Mouse (Mus musculus): ENCODE measurements around the gene Mgrn1.

Gene Mgrn1

DNA sequence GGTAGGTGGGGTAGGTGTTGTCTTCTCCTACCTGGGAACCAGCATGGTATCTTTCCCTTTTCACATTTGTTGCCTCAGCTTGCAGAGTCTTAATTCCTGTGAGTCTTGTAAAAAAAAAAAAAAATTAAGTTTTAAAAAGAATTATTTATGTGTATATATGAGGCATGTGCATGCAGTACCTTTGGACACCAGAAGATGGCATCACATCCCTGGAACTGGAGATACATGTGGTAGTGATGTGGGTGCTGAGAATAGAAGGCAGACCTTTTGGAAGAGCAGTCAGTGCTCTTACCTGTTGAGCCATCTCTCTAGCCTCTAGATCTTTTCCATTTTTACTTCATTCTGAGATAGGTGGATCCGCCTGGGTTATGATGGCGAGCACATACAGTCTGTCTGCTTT lies 23.7 kb downstream of the Mgrn1 start:
- DNase-seq: no peak

DNA sequence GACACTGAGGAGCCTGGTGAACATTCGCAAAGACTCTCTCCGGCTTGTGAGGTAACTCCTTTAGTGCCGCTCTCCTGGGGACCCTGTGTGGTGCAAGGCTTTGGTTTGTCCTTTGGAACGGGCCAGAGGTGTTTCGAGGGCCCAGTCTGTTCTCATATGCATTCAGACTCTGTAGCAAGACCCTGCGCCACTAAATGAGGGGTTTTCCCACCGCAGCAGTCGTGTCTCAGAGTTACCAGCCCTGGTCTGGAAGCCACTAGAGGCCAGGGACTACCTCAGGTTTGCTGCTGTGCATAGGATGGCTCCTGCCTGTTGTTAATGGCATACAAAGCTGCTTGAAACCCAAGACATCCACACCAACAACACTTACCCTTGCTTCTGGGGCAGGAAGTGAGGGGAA lies 24.7 kb downstream of the Mgrn1 start:
- no peak for DNase-seq

GRCm38 (mm10) chr16:4912074-4912648 lies 26.1 kb downstream of the Mgrn1 start:
- DNase-seq: no peak

- DNase-seq: peak in 1 of 2 experiments; percentile 30
These were observed 27.1 kb downstream of the Mgrn1 start for GRCm38 (mm10) chr16:4912907-4913782.

- DNase-seq: peak; percentile 90 to 93
These were observed 28.0 kb downstream of the Mgrn1 start for GRCm38 (mm10) chr16:4913783-4914735.

GRCm38 (mm10) chr16:4915931-4916330 lies 29.9 kb downstream of the Mgrn1 start:
- DNase-seq: no peak

DNA sequence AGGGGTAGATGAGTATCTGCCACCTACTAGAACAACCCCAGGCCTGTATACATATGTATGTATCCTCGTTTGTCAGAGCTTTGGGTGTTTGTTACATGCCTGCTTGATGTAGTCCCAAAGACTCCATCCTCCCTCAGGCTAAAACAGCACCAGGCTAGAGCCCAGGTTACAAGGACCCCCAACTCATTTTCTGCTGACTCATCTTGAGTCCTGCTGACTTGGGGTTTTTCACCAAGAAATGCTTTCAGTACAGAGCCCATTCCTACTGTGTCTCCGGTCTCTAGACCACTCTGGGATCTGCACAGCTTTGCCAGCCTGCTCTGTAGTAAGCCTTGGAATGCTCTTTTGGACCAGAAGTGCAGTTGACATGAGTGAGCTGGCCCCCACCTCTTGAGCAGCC lies 30.6 kb downstream of the Mgrn1 start:
- DNase-seq: no peak

DNA sequence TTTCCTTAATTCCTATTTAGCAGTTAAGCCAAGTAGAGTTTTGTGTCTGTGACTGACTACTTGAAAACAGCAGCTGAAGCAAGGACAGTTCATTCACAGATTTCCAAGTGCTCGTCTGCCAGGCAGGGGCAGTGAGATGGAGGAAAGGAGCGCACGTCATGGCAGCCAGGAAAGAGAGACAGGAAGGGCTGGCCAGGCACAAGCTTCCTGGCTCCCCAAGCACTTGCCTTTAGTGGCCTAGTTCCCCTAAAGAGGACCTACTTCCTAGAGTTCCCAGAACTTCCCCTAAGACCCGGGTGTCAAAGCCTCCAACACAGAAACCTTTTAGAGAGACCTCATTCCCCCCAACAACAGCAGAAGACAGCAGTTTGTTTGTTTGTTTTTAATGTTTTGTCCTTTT lies 34.5 kb downstream of the Mgrn1 start:
- DNase-seq: peak in 1 of 2 experiments; percentile 32

DNA sequence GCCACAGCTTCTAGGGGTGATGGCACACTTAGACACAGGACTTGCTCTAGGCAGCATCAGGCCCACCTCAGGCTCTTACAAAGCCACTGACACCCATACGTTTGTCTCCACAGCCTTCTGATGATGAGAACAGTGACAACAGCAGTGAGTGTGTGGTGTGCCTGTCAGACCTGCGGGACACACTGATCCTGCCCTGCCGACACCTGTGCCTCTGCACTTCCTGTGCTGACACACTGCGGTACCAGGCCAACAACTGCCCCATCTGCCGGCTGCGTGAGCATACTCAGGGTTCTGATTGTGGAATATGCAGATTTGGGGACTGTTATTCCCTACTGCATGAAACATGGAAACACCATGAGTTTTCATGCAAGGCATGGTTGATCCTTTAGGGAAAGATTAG lies 36.4 kb downstream of the Mgrn1 start:
- DNase-seq: no peak

DNA sequence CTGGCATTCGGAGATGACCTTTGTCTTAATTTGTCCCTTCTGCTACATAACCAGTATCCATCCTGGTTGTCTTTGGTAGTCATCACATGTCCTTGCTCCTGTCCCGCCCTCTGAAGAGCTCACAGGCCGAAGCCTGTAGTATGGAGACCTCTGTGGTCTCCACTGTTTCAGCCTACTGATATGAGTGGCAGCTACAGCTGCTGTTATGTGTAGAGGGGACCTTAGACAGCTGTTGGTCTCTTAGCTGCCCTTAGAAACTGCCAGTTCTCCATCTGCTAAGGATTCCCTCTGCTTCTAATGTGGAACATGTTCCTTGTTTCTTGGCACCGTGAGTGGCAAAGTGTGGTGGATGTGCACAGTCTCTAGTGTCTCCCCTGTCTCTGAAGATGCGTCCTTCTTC lies 37.9 kb downstream of the Mgrn1 start:
- no peak for DNase-seq

DNA sequence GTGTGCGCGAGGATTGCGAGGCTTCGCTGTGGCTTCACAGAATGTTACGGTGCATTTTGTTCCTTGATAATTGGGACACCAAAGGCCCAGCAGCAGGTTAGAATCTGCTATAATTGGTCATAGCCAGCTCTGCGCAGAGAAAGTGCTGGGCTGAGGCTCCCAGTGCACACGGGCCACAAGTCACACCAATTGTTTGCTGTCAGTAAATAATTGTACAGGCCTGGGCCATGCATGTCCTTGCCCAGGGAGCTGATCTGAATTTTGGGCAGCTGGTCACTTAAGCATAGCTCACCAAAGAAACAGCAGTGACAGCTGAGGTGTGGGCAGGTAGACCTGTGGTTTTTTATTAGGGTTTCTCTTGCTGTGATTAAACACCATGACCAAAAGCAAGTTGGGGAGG lies 41.9 kb downstream of the Mgrn1 start:
- no peak for DNase-seq

- no peak for DNase-seq
These were observed 42.4 kb downstream of the Mgrn1 start for GRCm38 (mm10) chr16:4928474-4928873.

- peak; percentile 18 to 31 for DNase-seq
These were observed 46.4 kb downstream of the Mgrn1 start for GRCm38 (mm10) chr16:4932429-4932828.

- no peak for DNase-seq
These were observed 49.4 kb downstream of the Mgrn1 start for GRCm38 (mm10) chr16:4935430-4935829.

GRCm38 (mm10) chr16:4935931-4936703 lies 50.1 kb downstream of the Mgrn1 start:
- DNase-seq: no peak

DNA sequence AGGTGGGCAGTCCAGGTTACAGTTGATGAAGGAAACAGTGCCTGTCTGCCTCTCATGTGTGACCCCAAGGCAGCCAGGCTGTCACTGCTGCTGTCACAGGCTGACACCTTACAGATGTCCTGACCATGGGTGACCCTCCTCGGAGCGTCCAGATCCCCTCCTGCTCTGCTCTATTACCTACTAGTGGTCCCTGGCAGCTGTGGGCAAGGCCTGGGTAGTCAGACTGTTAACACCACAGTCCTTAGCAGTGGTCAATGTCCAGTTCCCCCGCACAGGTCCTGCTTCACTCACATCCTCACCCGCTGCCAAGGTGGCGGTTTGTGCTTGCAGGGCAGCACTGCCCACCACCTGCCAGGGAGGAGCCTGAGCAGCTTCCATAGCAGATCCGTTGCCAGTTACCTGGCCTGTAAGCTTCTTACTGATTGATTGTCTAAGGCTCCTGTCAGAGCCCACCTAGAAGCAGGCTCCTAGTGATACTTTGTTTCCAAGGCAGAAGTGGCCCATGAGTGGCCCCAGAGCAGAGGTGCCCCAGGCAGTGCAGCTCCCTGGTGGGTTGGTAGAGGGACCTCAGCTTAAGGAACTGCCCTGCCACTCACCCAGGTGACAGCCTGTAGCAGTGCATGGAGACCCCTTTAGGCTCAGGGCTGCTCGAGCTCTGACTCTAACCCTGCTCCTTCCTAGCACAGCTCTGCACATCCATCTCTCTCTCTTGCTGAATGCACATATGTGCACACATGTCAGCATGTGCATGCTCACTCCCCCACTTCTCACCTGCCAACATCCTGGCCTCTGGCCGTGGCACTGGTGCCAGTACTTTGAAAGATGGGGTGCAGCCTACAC lies 51.5 kb downstream of the Mgrn1 start:
- no peak for DNase-seq

- DNase-seq: no peak
These were observed 52.4 kb downstream of the Mgrn1 start, which contains the start of gene Nudt16l1 for GRCm38 (mm10) chr16:4938461-4938860. Gene Nudt16l1, plus strand, starts transcription at chr16:4938761.

- peak; percentile 96 to 97 for DNase-seq
These were observed 52.9 kb downstream of the Mgrn1 start for GRCm38 (mm10) chr16:4938989-4939388.

- DNase-seq: peak; percentile 49 to 50
These were observed 53.4 kb downstream of the Mgrn1 start for GRCm38 (mm10) chr16:4939412-4939811.

- peak in 1 of 2 experiments; percentile 31 for DNase-seq
These were observed 54.3 kb downstream of the Mgrn1 start for GRCm38 (mm10) chr16:4940311-4940850.

DNA sequence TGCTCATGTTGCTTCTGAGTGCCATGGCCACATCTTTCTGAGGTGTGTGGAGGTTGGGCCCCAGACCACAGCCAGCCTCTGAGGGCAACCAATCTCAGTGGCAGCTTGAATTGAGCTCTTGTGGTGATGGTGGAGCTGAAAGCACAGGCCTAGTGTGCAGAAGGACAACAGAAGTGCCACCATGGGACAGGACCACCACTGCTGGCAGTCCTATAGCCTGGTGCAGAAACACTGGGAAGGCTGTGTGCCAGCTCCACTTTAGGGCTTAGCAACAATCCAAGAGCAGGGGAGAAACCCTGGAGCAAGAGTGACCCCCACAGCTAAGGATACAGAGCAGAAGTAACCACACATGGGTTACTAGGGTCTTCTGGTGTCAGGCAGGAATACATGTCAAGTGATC lies 55.0 kb downstream of the Mgrn1 start:
- DNase-seq: no peak
